Mouse (Mus musculus): Measurements from ENCODE around the gene Cib4. TPM values are rescaled to one million over a fixed set of nuclear protein-coding genes. Genes with fewer than 3 reads are reported as not detected.

Cib4 gene
- polyA plus RNA-seq, 1 experiment, result not detected

DNA sequence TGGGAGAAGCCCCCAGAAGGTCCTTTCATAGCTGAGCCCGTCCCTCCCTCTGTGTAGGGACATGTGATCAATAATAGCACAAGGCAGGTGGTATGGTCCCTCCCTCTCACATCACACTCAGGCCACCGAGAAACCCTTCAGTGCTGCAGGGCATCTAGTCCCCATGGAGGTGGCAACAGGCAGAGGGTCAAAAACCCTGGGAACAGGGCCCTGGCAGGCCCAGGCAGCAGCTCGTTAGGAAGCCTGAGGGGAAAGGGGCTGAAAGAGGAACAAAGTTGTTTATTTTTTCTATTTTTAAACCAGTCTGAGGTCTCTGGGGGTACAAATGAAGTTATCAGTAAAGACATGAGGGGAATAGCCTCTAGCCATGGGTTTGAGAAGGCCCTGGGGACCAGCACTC lies 21.4 kb downstream of the Cib4 start:
- no peak for TF ChIP-seq POLR2A (IDR thresholded peaks at IDR 0.05; ENCODE audit: control insufficient read depth, extremely low read depth, insufficient read depth, low read length, poor library complexity)
- no peak for TF ChIP-seq CTCF (IDR thresholded peaks at IDR 0.05; ENCODE audit: borderline replicate concordance, control insufficient read depth, extremely low read depth, insufficient read depth, low read length, poor library complexity)
- no peaks in the 10 kb centered on the region for H3K36me3 ChIP-seq (ENCODE audit: control insufficient read depth, insufficient read depth, low read length)
- DNase-seq, result no peak
- no peaks in the 10 kb centered on the region for H3K4me1 ChIP-seq (replicated peaks; ENCODE audit: control insufficient read depth, insufficient read depth, low read length)
- no peak overlapping the region for H3K27ac ChIP-seq (ENCODE audit: control insufficient read depth, insufficient read depth, low read length)
- no peaks in the 10 kb centered on the region for H3K27me3 ChIP-seq (ENCODE audit: control insufficient read depth, insufficient read depth, low read length)
- H3K4me3 ChIP-seq (ENCODE audit: control insufficient read depth, insufficient read depth, low read length), result no peak overlapping the region
- WGBS, result 51% methylated on average over 3 of the region's 3 CpGs

DNA sequence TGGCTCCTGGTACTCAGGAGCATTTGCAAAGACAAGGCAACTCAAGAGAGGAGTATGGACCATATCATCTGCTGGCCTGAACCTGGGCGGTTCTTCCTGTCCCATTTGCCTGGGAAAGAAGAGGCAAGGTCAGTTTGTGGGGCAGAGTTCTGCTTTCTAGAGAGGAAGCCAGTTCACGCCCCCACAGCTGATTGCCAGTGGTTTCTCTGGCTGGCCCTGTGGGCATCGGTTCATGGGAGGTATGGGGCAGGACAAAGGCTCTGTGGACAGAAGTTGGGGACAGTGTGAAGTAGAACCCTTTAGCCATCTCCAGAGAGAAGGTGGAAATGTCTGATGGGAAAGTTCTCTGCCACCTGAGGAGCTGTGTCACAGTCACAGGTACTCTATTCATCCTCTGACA lies 22.5 kb downstream of the Cib4 start:
- Histone ChIP-seq H3K4me1 (replicated peaks; ENCODE audit: control insufficient read depth, insufficient read depth, low read length) (no peaks in the 10 kb centered on the region), H3K27me3 (ENCODE audit: control insufficient read depth, insufficient read depth, low read length) (no peaks in the 10 kb centered on the region), H3K27ac (ENCODE audit: control insufficient read depth, insufficient read depth, low read length) (no peak overlapping the region), H3K36me3 (ENCODE audit: control insufficient read depth, insufficient read depth, low read length) (no peaks in the 10 kb centered on the region), H3K4me3 (ENCODE audit: control insufficient read depth, insufficient read depth, low read length) (no peak overlapping the region)
- WGBS, result 30% methylated on average over 3 of the region's 3 CpGs
- DNase-seq, result no peak
- TF ChIP-seq CTCF (IDR thresholded peaks at IDR 0.05; ENCODE audit: borderline replicate concordance, control insufficient read depth, extremely low read depth, insufficient read depth, low read length, poor library complexity) (no peak), POLR2A (IDR thresholded peaks at IDR 0.05; ENCODE audit: control insufficient read depth, extremely low read depth, insufficient read depth, low read length, poor library complexity) (no peak)

DNA sequence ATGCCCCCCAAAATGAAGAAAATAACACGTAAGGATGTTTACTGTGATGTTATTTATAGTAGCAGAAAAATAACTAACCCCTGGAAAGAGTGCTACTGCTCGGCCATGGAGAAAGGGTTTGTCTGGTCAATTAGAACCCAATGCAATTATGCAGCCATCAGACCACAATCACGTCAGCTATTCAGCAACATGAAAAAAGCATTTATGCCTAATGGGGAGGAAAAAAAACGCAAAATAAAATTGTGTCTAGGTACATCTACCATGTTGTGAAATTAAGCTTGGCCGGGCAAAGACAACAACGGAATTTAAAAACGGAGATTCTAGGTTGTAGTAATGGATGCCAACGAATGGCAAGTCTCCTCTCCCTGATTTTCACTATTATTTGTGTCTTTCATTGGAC lies 23.2 kb downstream of the Cib4 start:
- H3K4me3 ChIP-seq (ENCODE audit: control insufficient read depth, insufficient read depth, low read length), result no peak overlapping the region
- H3K36me3 ChIP-seq (ENCODE audit: control insufficient read depth, insufficient read depth, low read length), result no peaks in the 10 kb centered on the region
- H3K27ac ChIP-seq (ENCODE audit: control insufficient read depth, insufficient read depth, low read length), result no peak overlapping the region
- no peak for TF ChIP-seq CTCF (IDR thresholded peaks at IDR 0.05; ENCODE audit: borderline replicate concordance, control insufficient read depth, extremely low read depth, insufficient read depth, low read length, poor library complexity)
- no peak for TF ChIP-seq POLR2A (IDR thresholded peaks at IDR 0.05; ENCODE audit: control insufficient read depth, extremely low read depth, insufficient read depth, low read length, poor library complexity)
- H3K4me1 ChIP-seq (replicated peaks; ENCODE audit: control insufficient read depth, insufficient read depth, low read length), result no peaks in the 10 kb centered on the region
- WGBS, result 93% methylated on average over 8 of the region's 8 CpGs
- no peak for DNase-seq
- H3K27me3 ChIP-seq (ENCODE audit: control insufficient read depth, insufficient read depth, low read length), result no peaks in the 10 kb centered on the region

DNA sequence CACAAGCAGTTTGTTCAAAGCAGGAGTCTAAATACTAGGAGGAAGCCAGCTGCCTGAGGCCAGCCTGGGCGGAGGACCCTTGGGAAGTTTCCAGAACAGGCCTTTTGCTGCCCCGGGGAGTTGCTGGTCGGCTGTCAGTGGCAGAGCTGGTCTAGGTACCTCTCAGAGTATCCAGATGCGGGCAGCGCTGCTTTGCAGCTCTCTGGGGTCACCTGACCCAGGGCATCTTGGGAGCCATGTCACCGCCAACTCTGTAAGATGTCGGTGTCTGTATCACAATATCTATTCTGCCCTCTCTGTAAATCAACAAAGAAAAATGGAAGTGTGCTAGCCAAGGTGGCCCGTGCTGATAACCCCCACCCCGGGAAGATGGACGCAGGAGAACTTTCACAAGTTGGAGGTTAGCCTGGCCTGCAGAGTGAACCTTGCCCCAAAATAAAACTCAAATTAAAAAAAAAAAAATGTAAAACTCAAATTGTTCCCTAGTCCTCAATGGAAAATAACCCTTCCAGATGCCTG lies 25.4 kb downstream of the Cib4 start:
- Histone ChIP-seq H3K4me1 (replicated peaks; ENCODE audit: control insufficient read depth, insufficient read depth, low read length) (no peaks in the 10 kb centered on the region), H3K36me3 (ENCODE audit: control insufficient read depth, insufficient read depth, low read length) (no peaks in the 10 kb centered on the region), H3K27ac (ENCODE audit: control insufficient read depth, insufficient read depth, low read length) (no peak overlapping the region), H3K27me3 (ENCODE audit: control insufficient read depth, insufficient read depth, low read length) (no peaks in the 10 kb centered on the region), H3K4me3 (ENCODE audit: control insufficient read depth, insufficient read depth, low read length) (no peak overlapping the region)
- TF ChIP-seq POLR2A (IDR thresholded peaks at IDR 0.05; ENCODE audit: control insufficient read depth, extremely low read depth, insufficient read depth, low read length, poor library complexity) (no peak), CTCF (IDR thresholded peaks at IDR 0.05; ENCODE audit: borderline replicate concordance, control insufficient read depth, extremely low read depth, insufficient read depth, low read length, poor library complexity) (no peak)
- no peak for DNase-seq
- 94% methylated on average over 10 of the region's 10 CpGs for WGBS

DNA sequence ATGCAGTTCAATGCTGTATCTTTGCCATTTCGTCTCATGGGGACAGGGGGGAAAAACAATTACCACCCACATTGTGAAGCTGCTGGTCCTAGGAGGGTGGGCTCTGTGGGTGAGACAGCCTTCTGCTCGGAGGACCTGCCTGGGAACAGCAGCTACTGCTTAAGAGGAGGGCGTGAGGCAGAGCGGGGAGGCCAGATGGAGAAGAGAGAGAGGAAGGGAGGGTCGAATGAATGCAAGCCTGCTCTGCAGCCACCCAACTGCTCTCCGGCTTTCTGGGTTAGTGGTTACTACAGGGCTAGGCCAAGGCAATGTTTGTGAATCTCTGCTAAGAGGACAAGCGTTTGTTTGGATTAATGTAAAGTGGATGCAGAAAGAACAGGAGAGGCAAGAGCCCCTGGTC lies 26.1 kb downstream of the Cib4 start:
- Histone ChIP-seq H3K4me3 (ENCODE audit: control insufficient read depth, insufficient read depth, low read length) (no peak overlapping the region), H3K27ac (ENCODE audit: control insufficient read depth, insufficient read depth, low read length) (no peak overlapping the region), H3K27me3 (ENCODE audit: control insufficient read depth, insufficient read depth, low read length) (no peaks in the 10 kb centered on the region), H3K4me1 (replicated peaks; ENCODE audit: control insufficient read depth, insufficient read depth, low read length) (no peaks in the 10 kb centered on the region), H3K36me3 (ENCODE audit: control insufficient read depth, insufficient read depth, low read length) (no peaks in the 10 kb centered on the region)
- DNase-seq, result no peak
- TF ChIP-seq CTCF (IDR thresholded peaks at IDR 0.05; ENCODE audit: borderline replicate concordance, control insufficient read depth, extremely low read depth, insufficient read depth, low read length, poor library complexity) (no peak), POLR2A (IDR thresholded peaks at IDR 0.05; ENCODE audit: control insufficient read depth, extremely low read depth, insufficient read depth, low read length, poor library complexity) (no peak)
- 80% methylated on average over 7 of the region's 7 CpGs for WGBS

DNA sequence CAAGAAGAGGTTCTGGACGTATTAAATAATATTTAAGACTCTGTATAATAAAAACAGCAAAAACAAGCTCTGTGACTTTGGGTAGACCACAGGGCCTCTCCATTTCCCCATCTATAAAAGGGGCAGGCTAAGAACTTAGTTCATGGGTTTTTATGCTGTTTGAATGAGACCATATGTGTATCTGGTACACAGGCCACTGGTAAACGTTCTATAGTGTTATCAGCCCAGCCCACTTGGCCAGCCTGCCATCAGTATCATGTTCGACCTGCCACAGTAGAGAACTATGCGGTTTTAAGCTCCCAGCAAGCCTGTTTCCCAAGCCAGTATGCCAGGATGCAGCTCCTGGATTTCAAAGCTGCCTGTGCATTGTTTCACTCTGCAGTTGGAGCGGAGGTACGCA lies 27.1 kb downstream of the Cib4 start:
- Histone ChIP-seq H3K36me3 (ENCODE audit: control insufficient read depth, insufficient read depth, low read length) (no peaks in the 10 kb centered on the region), H3K27me3 (ENCODE audit: control insufficient read depth, insufficient read depth, low read length) (no peaks in the 10 kb centered on the region), H3K4me3 (ENCODE audit: control insufficient read depth, insufficient read depth, low read length) (no peak overlapping the region), H3K27ac (ENCODE audit: control insufficient read depth, insufficient read depth, low read length) (no peak overlapping the region), H3K4me1 (replicated peaks; ENCODE audit: control insufficient read depth, insufficient read depth, low read length) (no peaks in the 10 kb centered on the region)
- TF ChIP-seq CTCF (IDR thresholded peaks at IDR 0.05; ENCODE audit: borderline replicate concordance, control insufficient read depth, extremely low read depth, insufficient read depth, low read length, poor library complexity) (no peak), POLR2A (IDR thresholded peaks at IDR 0.05; ENCODE audit: control insufficient read depth, extremely low read depth, insufficient read depth, low read length, poor library complexity) (no peak)
- WGBS, result 91% methylated on average over 6 of the region's 6 CpGs
- no peak for DNase-seq

DNA sequence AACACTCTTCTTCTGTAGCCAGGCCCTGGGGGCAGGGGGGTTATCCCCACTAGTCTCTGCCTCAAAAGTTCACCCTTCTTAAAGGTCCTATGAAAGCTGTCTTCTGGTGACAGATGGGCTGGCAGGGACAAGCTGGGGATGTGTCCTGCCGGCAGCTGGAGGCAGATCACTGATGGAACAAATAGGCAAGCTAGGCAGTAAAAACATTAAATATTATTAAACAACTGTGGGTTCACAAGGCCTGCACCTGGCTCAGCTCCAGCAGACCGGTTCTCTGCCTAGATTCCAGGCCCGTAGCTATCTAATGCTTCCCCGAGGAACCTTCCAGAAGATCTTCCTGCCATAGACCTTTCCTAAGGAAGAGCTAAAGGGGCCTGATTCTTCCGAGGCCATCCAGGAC lies 27.5 kb downstream of the Cib4 start:
- no peaks in the 10 kb centered on the region for H3K27me3 ChIP-seq (ENCODE audit: control insufficient read depth, insufficient read depth, low read length)
- 95% methylated on average over 5 of the region's 5 CpGs for WGBS
- no peaks in the 10 kb centered on the region for H3K36me3 ChIP-seq (ENCODE audit: control insufficient read depth, insufficient read depth, low read length)
- TF ChIP-seq POLR2A (IDR thresholded peaks at IDR 0.05; ENCODE audit: control insufficient read depth, extremely low read depth, insufficient read depth, low read length, poor library complexity), result no peak
- no peak for TF ChIP-seq CTCF (IDR thresholded peaks at IDR 0.05; ENCODE audit: borderline replicate concordance, control insufficient read depth, extremely low read depth, insufficient read depth, low read length, poor library complexity)
- H3K4me3 ChIP-seq (ENCODE audit: control insufficient read depth, insufficient read depth, low read length), result no peak overlapping the region
- no peak for DNase-seq
- H3K4me1 ChIP-seq (replicated peaks; ENCODE audit: control insufficient read depth, insufficient read depth, low read length), result no peaks in the 10 kb centered on the region
- no peak overlapping the region for H3K27ac ChIP-seq (ENCODE audit: control insufficient read depth, insufficient read depth, low read length)

Data from thymus, adult 2 months (tissue).